Mouse (Mus musculus) erythroblast, embryonic 14.5 days (primary cell): ENCODE results near the gene Homer3. TPM values are rescaled to one million over a fixed set of nuclear protein-coding genes. Genes with fewer than 3 reads are reported as not detected.
A peak's percentile ranks its signal among the peaks of the same experiment; 100 is the strongest.

Experiments used
- H3K27me3 ChIP-seq: 2 replicates; pipeline ENCODE4 v1.6.1; 2012; ENCODE audit warnings: inconsistent platforms; ENCODE audit not compliant: control insufficient read depth
- H3K36me3 ChIP-seq: 2 replicates; pipeline ENCODE4 v1.6.1; 2012; ENCODE audit warnings: mild to moderate bottlenecking, inconsistent platforms; ENCODE audit not compliant: control insufficient read depth
- H3K4me1 ChIP-seq: 2 replicates; pipeline ENCODE4 v1.6.1; 2012; ENCODE audit warnings: inconsistent platforms; ENCODE audit not compliant: control insufficient read depth
- H3K4me3 ChIP-seq: replicated peaks from 2 replicates; pipeline ENCODE3; 2012; ENCODE audit warnings: moderate library complexity, mild to moderate bottlenecking, inconsistent platforms
- H3K9me3 ChIP-seq: 2 replicates; pipeline ENCODE4 v1.6.1; 2012; ENCODE audit warnings: low read length, inconsistent platforms, mixed read lengths; ENCODE audit not compliant: control insufficient read depth
- GATA1 ChIP-seq: IDR thresholded peaks from 2 replicates; pipeline ENCODE4 v1.6.1; 2012; ENCODE audit warnings: low read length, inconsistent platforms, mixed read lengths
- TAL1 ChIP-seq: IDR thresholded peaks from 3 replicates; pipeline ENCODE4 v1.6.1; 2012; ENCODE audit warnings: low read length, inconsistent platforms, mixed read lengths
- polyA plus RNA-seq: library from polyadenylated mRNA; stranded (reverse); fragments of >175 nt; gene quantifications from 2 replicates; pipeline ENCODE4 v1.2.3, GENCODE M21; 2012

The Homer3 gene
- polyA plus RNA-seq = 0.24 and 0.26 TPM in 2 replicates

DNA sequence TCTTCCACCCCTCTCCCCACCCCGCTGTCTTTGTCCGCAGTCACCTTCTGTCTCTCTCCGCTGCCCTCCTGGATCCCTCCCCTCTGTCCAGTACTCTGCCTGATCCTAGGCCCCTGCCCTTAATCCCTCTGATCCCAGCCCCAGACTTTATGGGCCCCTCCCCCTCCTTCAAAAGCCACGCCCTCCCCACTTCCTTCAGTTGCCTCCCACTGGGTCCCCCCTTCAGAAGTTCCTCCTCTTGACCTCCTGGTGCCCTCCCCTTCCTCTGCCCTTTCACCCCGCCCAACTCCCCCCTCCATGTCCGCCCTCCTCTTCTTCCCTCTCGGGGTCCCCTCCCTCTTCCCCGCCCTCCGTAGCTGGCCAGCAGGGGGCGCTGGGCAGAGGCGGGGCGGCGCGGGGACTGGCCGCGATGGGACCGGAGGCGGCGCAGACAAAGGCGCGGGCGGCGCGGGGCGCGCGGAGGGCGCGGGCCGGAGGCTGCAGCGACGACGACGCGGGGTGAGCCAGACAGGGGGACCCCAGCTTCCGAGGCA is at the start of gene Homer3:
Gene Homer3, plus strand, starts transcription at position 225 of the 533 bp plus-strand sequence.
- Histone ChIP-seq H3K36me3 (peaks cover 2% of the 10 kb centered on the region; the same call in 1 of the 2 replicates), H3K9me3 (peaks cover 7% of the 10 kb centered on the region), H3K4me3 (peak within 1 kb of the TSS; percentile 70), H3K27me3 (peaks cover 26% of the 10 kb centered on the region), H3K4me1 (peaks cover 29% of the 10 kb centered on the region)
- TF ChIP-seq TAL1 (no peak), GATA1 (no peak)

DNA sequence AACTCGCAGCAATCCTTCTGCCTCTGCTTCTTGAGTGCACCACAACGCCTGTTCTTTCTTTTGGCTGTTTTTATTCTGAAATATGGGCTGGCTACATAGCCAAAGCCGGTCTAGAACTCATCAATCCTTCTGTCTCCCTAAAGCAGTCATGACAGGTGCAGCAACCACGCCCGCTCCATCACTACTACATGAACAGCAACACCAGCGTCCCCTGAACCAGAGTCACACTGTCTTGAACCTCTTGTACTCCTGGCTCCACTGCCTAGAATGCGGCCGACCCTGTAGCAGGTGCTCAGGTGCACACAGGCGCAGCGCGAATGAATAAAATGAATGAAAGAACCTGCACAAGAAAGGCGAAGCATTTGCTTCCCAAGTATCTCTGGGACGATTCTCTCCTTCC is 49.0 kb upstream of the Homer3 start:
- Histone ChIP-seq H3K4me3 (peak overlapping the region; percentile 77), H3K9me3 (no peaks in the 10 kb centered on the region), H3K4me1 (peaks cover 54% of the 10 kb centered on the region), H3K36me3 (peaks cover 55% of the 10 kb centered on the region), H3K27me3 (no peaks in the 10 kb centered on the region)
- TF ChIP-seq TAL1 = no peak
- no peak for TF ChIP-seq GATA1

DNA sequence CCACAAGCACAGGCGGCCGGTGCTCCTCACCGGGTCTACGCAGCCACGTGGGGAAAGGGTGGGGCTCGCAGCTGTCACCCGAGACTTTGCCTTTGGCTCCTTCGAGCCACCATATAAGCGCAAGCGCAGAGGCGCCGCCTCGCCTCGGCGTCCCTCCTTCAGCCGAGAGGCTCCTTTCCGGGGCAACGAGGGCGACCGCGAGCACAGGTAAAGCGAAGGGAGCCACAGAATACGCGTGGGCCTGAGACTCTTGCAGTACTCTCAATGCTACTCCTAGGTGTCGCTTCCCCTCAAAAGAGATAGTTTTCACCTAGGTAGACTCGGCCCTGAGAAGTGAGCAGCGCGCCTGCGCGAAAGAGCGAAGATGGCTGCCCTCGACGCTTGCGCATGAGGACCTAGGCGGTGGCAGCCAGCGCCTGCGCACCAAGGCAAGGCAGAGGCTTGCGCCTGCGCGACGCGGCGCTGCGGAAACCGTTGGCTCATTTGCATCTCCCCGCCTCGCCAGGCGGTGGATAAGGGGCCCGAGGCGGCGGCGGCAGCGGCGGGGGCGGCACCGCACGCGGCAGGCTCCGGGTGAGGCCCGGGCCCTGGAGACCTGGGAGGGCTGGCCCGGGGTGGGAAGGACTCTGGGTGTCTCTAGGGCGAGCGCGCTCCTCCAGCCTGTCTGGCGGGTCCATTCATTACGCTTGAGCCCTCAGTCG is 48.4 kb upstream of the Homer3 start, which contains the start of the genes Sugp2 and Armc6:
Gene Sugp2, plus strand, starts transcription at position 147 of the 701 bp plus-strand sequence.
Gene Armc6, minus strand, starts transcription at position 387 of the 701 bp plus-strand sequence.
- TF ChIP-seq GATA1 = 0 out of 2 replicates have a peak, but pooled peaks have one; percentile 13
- no peak for TF ChIP-seq TAL1
- peak within 1 kb of the TSS; percentile 77 for H3K4me3 ChIP-seq
- no peaks in the 10 kb centered on the region for H3K9me3 ChIP-seq
- H3K36me3 ChIP-seq = peaks cover 55% of the 10 kb centered on the region
- H3K27me3 ChIP-seq = no peaks in the 10 kb centered on the region
- peaks cover 59% of the 10 kb centered on the region for H3K4me1 ChIP-seq

DNA sequence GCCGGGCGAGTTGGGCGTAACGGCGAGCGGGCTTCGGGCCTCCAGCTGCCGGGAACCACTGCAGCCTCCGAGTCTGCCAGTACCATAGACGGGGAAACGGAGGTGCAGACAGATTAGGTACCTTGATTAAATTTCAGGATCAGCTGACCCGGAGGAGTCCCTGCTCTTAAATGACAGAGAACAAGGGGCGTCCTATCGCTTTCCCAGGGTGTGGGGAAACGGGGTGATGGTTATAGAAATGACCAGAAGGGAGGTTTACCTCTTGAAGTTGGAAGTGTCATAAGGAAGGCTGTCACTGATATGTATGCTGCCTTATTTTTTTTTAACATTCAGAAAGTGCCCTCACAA is 47.9 kb upstream of the Homer3 start:
- TF ChIP-seq GATA1 (no peak), TAL1 (no peak)
- peaks cover 53% of the 10 kb centered on the region for H3K36me3 ChIP-seq
- no peaks in the 10 kb centered on the region for H3K27me3 ChIP-seq
- no peaks in the 10 kb centered on the region for H3K9me3 ChIP-seq
- peak overlapping the region; percentile 77 for H3K4me3 ChIP-seq
- H3K4me1 ChIP-seq = peaks cover 59% of the 10 kb centered on the region

DNA sequence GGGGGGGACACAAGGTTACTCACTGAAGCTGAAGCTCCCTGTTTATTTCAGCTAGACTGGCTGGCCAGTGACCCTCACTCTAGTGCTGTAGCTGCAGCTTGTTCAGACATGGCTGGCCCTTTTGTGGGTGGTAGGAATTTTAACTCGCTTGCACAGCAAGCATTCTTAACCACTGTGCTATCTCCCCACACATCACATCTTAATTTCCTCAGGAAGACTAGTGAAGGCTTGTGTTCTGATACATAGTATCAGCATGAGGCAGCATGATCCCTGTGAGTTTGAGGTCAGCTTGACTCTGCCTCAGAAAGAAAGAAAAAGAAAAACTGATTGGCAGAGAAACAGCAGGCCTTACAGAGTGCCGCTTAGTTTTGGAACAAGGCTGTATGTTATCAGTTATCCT is 44.8 kb upstream of the Homer3 start:
- Histone ChIP-seq H3K4me3 (no peak overlapping the region), H3K4me1 (peaks cover 49% of the 10 kb centered on the region), H3K36me3 (peaks cover 67% of the 10 kb centered on the region), H3K9me3 (no peaks in the 10 kb centered on the region), H3K27me3 (no peaks in the 10 kb centered on the region)
- TF ChIP-seq TAL1 (no peak), GATA1 (no peak)

DNA sequence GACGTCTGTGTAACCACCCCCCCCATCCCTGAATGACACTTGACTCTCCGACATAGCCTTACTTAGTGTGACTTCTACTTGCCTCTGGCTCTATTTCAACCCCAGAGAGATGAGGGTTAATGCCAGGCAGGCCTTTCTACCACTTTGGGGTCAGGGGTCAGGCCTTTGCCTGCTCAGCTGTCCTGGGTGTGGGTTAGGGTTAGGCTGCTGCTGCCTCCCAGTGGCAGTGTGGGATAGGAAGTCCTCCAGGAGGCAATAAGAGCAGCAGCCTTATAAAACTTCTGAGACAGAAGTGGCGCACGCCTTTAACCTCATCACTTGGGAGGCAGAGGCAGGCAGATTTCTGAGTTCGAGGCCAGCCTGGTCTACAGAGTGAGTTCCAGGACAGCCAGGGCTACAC is 42.0 kb upstream of the Homer3 start:
- TF ChIP-seq GATA1 = no peak
- TF ChIP-seq TAL1 = no peak
- no peaks in the 10 kb centered on the region for H3K27me3 ChIP-seq
- H3K36me3 ChIP-seq = peaks cover 92% of the 10 kb centered on the region
- no peak overlapping the region for H3K4me3 ChIP-seq
- no peaks in the 10 kb centered on the region for H3K9me3 ChIP-seq
- peaks cover 36% of the 10 kb centered on the region for H3K4me1 ChIP-seq

DNA sequence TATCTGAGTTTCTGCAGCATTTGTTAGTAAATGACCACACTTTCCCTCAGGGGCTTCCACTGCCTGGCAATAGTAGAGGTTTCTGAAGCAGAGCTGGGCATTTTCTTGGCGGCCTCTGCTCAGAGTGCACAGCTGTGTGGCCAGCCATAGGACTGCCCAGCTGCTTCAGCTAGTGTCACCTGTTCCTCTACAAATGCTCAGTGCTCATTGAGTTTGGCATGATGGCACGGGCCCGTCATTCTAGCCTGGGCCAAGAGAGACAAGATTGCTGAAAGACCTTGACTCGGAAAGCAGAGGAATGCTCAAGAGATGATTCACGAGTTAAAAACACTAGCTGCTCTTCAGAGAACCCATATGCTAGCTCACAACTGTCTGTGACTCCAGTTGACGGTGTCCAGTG is 36.0 kb upstream of the Homer3 start:
- no peaks in the 10 kb centered on the region for H3K27me3 ChIP-seq
- H3K36me3 ChIP-seq = peaks cover 93% of the 10 kb centered on the region
- H3K4me1 ChIP-seq = peaks cover 12% of the 10 kb centered on the region
- no peaks in the 10 kb centered on the region for H3K9me3 ChIP-seq
- H3K4me3 ChIP-seq = no peak overlapping the region
- TF ChIP-seq TAL1 (no peak), GATA1 (no peak)

DNA sequence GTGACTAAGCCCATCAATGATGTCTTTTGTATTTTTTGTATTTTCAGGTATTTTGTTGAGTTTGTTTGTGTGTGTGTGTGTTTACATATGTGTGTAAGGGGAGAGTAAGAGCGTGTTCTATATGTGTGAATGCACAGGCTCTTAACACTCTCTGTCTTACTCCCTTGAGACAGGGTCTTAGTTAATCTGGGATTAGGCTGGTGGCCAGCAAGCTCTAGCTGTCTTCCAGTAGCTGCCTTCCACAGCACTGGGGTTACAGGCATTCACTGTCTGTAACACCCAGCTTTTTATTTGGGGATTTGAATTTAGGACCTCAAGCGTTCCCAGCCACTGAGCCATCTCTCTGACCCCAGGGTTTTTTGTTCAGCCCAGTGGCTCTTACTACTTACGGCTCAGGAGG is 34.8 kb upstream of the Homer3 start:
- H3K4me1 ChIP-seq = peaks cover 12% of the 10 kb centered on the region

DNA sequence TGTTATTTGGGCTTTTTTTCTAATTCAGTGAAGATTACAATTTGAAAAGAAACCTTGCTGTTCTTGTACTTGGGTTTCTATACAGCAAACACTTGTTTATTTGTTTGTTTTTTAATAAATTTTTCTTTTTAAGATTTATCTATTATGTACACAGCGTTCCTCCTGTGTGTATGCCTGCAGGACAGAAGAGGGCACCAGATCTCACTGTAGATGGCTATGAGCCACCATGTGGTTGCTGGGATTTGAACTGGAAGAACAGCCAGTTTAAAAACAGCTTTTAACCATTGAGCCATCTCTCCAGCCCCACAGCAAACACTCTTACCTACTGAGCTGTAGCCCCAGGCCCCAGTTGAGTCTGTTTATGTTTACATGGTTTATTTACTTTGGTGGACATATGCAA is 28.0 kb upstream of the Homer3 start:
- TF ChIP-seq GATA1 (no peak), TAL1 (no peak)
- H3K9me3 ChIP-seq = no peaks in the 10 kb centered on the region
- no peaks in the 10 kb centered on the region for H3K27me3 ChIP-seq
- peaks cover 22% of the 10 kb centered on the region for H3K4me1 ChIP-seq
- H3K36me3 ChIP-seq = peaks cover 98% of the 10 kb centered on the region
- no peak overlapping the region for H3K4me3 ChIP-seq

More for the DNA sequence above, 34.8 kb upstream of the Homer3 start:
- Histone ChIP-seq H3K36me3 (peaks cover 93% of the 10 kb centered on the region), H3K4me3 (no peak overlapping the region), H3K27me3 (no peaks in the 10 kb centered on the region), H3K9me3 (no peaks in the 10 kb centered on the region)
- TF ChIP-seq TAL1 (no peak), GATA1 (no peak)
